Mouse (Mus musculus): ENCODE measurements around the gene Specc1. TPM values are rescaled to one million over a fixed set of nuclear protein-coding genes. Genes with fewer than 3 reads are reported as not detected.

Specc1 gene
- total and polyA plus RNA-seq, 3 experiments = 7.3 to 18.6 (median 15.5) TPM

DNA sequence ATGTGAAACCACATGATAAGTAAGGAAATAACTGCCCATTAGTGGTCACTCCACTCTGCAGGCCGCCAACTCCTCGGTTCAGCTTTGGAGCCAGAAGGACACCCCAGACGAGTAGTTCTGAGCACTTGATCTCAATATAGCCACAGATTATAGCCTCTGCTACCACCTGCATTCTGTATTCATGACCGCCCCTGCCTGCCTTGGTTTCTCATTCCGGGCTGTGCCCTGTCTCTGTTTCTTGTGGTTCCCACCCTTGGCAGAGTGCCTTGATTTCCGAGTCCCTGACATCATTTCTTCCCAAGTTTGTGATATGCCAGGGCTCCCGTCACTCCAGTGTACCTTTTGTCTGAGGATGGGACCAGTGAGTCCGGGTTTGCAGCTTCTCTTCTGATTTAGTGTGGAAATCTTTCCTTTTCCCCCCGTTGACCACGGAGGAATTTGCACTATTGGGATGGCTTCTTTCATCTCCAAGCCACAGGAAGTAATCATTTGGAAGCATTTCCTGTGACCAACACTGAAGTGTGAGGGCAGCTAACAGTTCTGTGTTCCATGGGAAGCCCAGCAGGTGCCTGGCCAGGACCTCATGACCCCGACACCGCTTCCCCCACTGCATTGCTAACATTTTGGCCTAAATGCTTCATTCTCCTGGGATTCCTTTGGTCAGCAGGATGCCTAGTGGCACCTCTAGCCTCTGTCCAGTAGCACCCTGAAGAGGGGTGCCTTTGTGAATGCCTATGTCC is 67.1 kb downstream of the Specc1 start:
- Histone ChIP-seq H3K9ac (ENCODE audit: insufficient read depth, low read depth) (no peak overlapping the region), H3K27me3 (replicated peaks) (no peaks in the 10 kb centered on the region), H3K79me2 (replicated peaks; ENCODE audit: control insufficient read depth, extremely low read depth, insufficient read depth, poor library complexity, severe bottlenecking) (no peaks in the 10 kb centered on the region; the same call in 1 of the 2 replicates), H3K4me1 (ENCODE audit: control insufficient read depth in 1 of 2, insufficient read depth in 2 of 2) (peaks cover 6 to 16% of the 10 kb centered on the region in 2 experiments), H3K36me3 (replicated peaks in 1 of 2; ENCODE audit: control insufficient read depth in 1 of 2, insufficient read depth in 1 of 2, low read length in 1 of 2) (peaks cover 0 to 2% of the 10 kb centered on the region in 2 experiments), H3K4me3 (replicated peaks in 1 of 3; ENCODE audit: low read depth in 2 of 3, low read length in 2 of 3, poor library complexity in 1 of 3) (no peak overlapping the region), H3K27ac (ENCODE audit: insufficient read depth, low read depth) (no peak overlapping the region), H3K9me3 (replicated peaks; ENCODE audit: low read length) (no peaks in the 10 kb centered on the region), H3K4me2 (ENCODE audit: insufficient read depth, low read depth, poor library complexity, severe bottlenecking) (no peak overlapping the region)
- dilution Hi-C loops (cut with MboI; ENCODE audit: extremely low pct_ligation_motif_present, extremely low pct_unique_long_range_greater_than_20kb, low sequenced_read_pairs) (no loop called here), in situ Hi-C loops (cut with MboI; ENCODE audit: low pct_ligation_motif_present, low pct_unique_long_range_greater_than_20kb, low sequenced_read_pairs) (no loop called here)
- no peak for TF ChIP-seq PAX5 (IDR thresholded peaks at IDR 0.05; ENCODE audit: low read length)
- DNase-seq (ENCODE audit: extremely low read depth) = no peak

- DNase-seq (ENCODE audit: extremely low read depth) = no peak
- no peaks in the 10 kb centered on the region for H3K27me3 ChIP-seq (replicated peaks)
- H3K27ac ChIP-seq (ENCODE audit: insufficient read depth, low read depth) = no peak overlapping the region
- TF ChIP-seq SIN3A (IDR thresholded peaks at IDR 0.05; ENCODE audit: low read length) = no peak
- no peak for TF ChIP-seq ZMIZ1 (IDR thresholded peaks at IDR 0.05; ENCODE audit: low read depth, low read length)
- no peak for TF ChIP-seq E2F4 (IDR thresholded peaks at IDR 0.05; ENCODE audit: insufficient replicate concordance, low read depth, low read length)
- no peak for TF ChIP-seq ZC3H11A (IDR thresholded peaks at IDR 0.05; ENCODE audit: low read depth, low read length)
- TF ChIP-seq EP300 (IDR thresholded peaks at IDR 0.05; ENCODE audit: low read length) = no peak
- no peak for TF ChIP-seq MAZ (IDR thresholded peaks at IDR 0.05; ENCODE audit: low read depth, low read length)
- TF ChIP-seq TBP (conservative IDR thresholded peaks at IDR 0.05; ENCODE audit: low read depth, low read length) = no peak
- no peak for TF ChIP-seq HCFC1 (IDR thresholded peaks at IDR 0.05; ENCODE audit: low read depth, low read length)
- TF ChIP-seq POLR2A (IDR thresholded peaks at IDR 0.05; ENCODE audit: low read depth, low read length) = no peak
- TF ChIP-seq TCF12 (IDR thresholded peaks at IDR 0.05; ENCODE audit: low read depth, low read length) = no peak
- TF ChIP-seq RAD21 (IDR thresholded peaks at IDR 0.05; ENCODE audit: low read depth, low read length) = no peak
- TF ChIP-seq POLR2AphosphoS2 (IDR thresholded peaks at IDR 0.05; ENCODE audit: low read depth, low read length) = no peak
- no peak for TF ChIP-seq MXI1 (IDR thresholded peaks at IDR 0.05; ENCODE audit: low read depth, low read length)
- no peak for TF ChIP-seq SMC3 (IDR thresholded peaks at IDR 0.05; ENCODE audit: low read depth, low read length)
- no peak for TF ChIP-seq IRF4 (IDR thresholded peaks at IDR 0.05; ENCODE audit: low read depth, low read length)
- H3K4me3 ChIP-seq (replicated peaks in 1 of 3; ENCODE audit: low read depth in 2 of 3, low read length in 2 of 3, poor library complexity in 1 of 3) = no peak overlapping the region
- H3K9ac ChIP-seq (ENCODE audit: insufficient read depth, low read depth) = no peak overlapping the region
- H3K36me3 ChIP-seq (replicated peaks in 1 of 2; ENCODE audit: control insufficient read depth in 1 of 2, insufficient read depth in 1 of 2, low read length in 1 of 2) = peaks cover 0 to 5% of the 10 kb centered on the region in 2 experiments
- H3K4me1 ChIP-seq (ENCODE audit: control insufficient read depth in 1 of 2, insufficient read depth in 2 of 2) = peaks cover 6 to 16% of the 10 kb centered on the region in 2 experiments
- dilution Hi-C loops (cut with MboI; ENCODE audit: extremely low pct_ligation_motif_present, extremely low pct_unique_long_range_greater_than_20kb, low sequenced_read_pairs) = no loop called here
- H3K79me2 ChIP-seq (replicated peaks; ENCODE audit: control insufficient read depth, extremely low read depth, insufficient read depth, poor library complexity, severe bottlenecking) = no peaks in the 10 kb centered on the region; the same call in 1 of the 2 replicates
- H3K9me3 ChIP-seq (replicated peaks; ENCODE audit: low read length) = no peaks in the 10 kb centered on the region
- in situ Hi-C loops (cut with MboI; ENCODE audit: low pct_ligation_motif_present, low pct_unique_long_range_greater_than_20kb, low sequenced_read_pairs) = no loop called here
- no peak overlapping the region for H3K4me2 ChIP-seq (ENCODE audit: insufficient read depth, low read depth, poor library complexity, severe bottlenecking)
Measured at GRCm38 (mm10) chr11:62024234-62024601, 67.7 kb downstream of the Specc1 start.

Measured in CH12.LX (cell line).